Mouse (Mus musculus) left cerebral cortex, postnatal 4 days (tissue): ENCODE measurements around the gene Zfp804a. TPM values are rescaled to one million over a fixed set of nuclear protein-coding genes. Genes with fewer than 3 reads are reported as not detected.

ENCODE experiments used
- DNase-seq: peaks from one replicate; pipeline ENCODE4 v3.0.0-alpha.2; 2022
- intact Hi-C: fragments of 180-260 bp; cut with DNase I; formaldehyde crosslinking; loops from one replicate; pipeline ENCODE4 v1.15.1; 2025
- total RNA-seq, 2 experiments: library from RNA; stranded (reverse); gene quantifications; 2 replicates each; pipeline ENCODE4 v1.2.3; 2021

The Zfp804a gene
- total RNA-seq, result 10 to 100 TPM; 26.6 to 31.1 TPM

- intact Hi-C loops, result loop anchor here (5.0 to 10.0 kb wide), 3 partner anchors 1279 to 1571 kb away; no protein-coding TSS in a partner anchor
- DNase-seq, result peak; percentile 86
Measured at GRCm38 (mm10) chr2:82053185-82053891, at the start of gene Zfp804a. Gene Zfp804a (plus strand): TSS chr2:82053222.

GRCm38 (mm10) chr2:82051635-82052034 is 1.4 kb upstream of the Zfp804a start:
- intact Hi-C loops, result loop anchor here (5.0 to 10.0 kb wide), 3 partner anchors 1281 to 1573 kb away; no protein-coding TSS in a partner anchor
- no peak for DNase-seq

- DNase-seq, result peak; percentile 74
- intact Hi-C loops, result loop anchor here (5.0 to 10.0 kb wide), 3 partner anchors 1280 to 1572 kb away; no protein-coding TSS in a partner anchor
Measured at GRCm38 (mm10) chr2:82052338-82053184, 461 bp upstream of the Zfp804a start.

GRCm38 (mm10) chr2:82054446-82054845 is 1.4 kb downstream of the Zfp804a start:
- intact Hi-C loops, result loop anchor here (5.0 to 10.0 kb wide), 3 partner anchors 1278 to 1570 kb away; no protein-coding TSS in a partner anchor
- DNase-seq, result no peak

GRCm38 (mm10) chr2:82064671-82065070 is 11.6 kb downstream of the Zfp804a start:
- intact Hi-C loops, result no loop called here
- DNase-seq, result no peak

- no peak for DNase-seq
- intact Hi-C loops, result no loop called here
Measured at GRCm38 (mm10) chr2:82067912-82068311, 14.9 kb downstream of the Zfp804a start.

- intact Hi-C loops, result no loop called here
- DNase-seq, result no peak
Measured at GRCm38 (mm10) chr2:82069172-82069571, 16.1 kb downstream of the Zfp804a start.

- intact Hi-C loops, result no loop called here
- DNase-seq, result no peak
Measured at GRCm38 (mm10) chr2:82076883-82077282, 23.9 kb downstream of the Zfp804a start.

- no peak for DNase-seq
- intact Hi-C loops, result no loop called here
Measured at GRCm38 (mm10) chr2:82078287-82078994, 25.4 kb downstream of the Zfp804a start.

- intact Hi-C loops, result no loop called here
- no peak for DNase-seq
Measured at GRCm38 (mm10) chr2:82080678-82081077, 27.7 kb downstream of the Zfp804a start.

GRCm38 (mm10) chr2:82113148-82113547 is 60.1 kb downstream of the Zfp804a start:
- intact Hi-C loops, result no loop called here
- no peak for DNase-seq

GRCm38 (mm10) chr2:82113650-82114049 is 60.6 kb downstream of the Zfp804a start:
- no peak for DNase-seq

GRCm38 (mm10) chr2:82119577-82119976 is 66.6 kb downstream of the Zfp804a start:
- no peak for DNase-seq
- intact Hi-C loops, result no loop called here

More at GRCm38 (mm10) chr2:82113650-82114049, 60.6 kb downstream of the Zfp804a start:
- intact Hi-C loops, result no loop called here

GRCm38 (mm10) chr2:82178693-82179092 is 125.7 kb downstream of the Zfp804a start:
- intact Hi-C loops, result no loop called here
- no peak for DNase-seq

GRCm38 (mm10) chr2:82181010-82181409 is 128.0 kb downstream of the Zfp804a start:
- intact Hi-C loops, result no loop called here
- DNase-seq, result no peak

- DNase-seq, result no peak
- intact Hi-C loops, result no loop called here
Measured at GRCm38 (mm10) chr2:82199901-82200300, 146.9 kb downstream of the Zfp804a start.

- intact Hi-C loops, result no loop called here
- no peak for DNase-seq
Measured at GRCm38 (mm10) chr2:82200616-82201015, 147.6 kb downstream of the Zfp804a start.

- intact Hi-C loops, result no loop called here
Measured at GRCm38 (mm10) chr2:82210605-82211004, 157.6 kb downstream of the Zfp804a start.

GRCm38 (mm10) chr2:82211972-82212371 is 158.9 kb downstream of the Zfp804a start:
- intact Hi-C loops, result no loop called here
- DNase-seq, result no peak

More at GRCm38 (mm10) chr2:82210605-82211004, 157.6 kb downstream of the Zfp804a start:
- DNase-seq, result no peak

- no peak for DNase-seq
- intact Hi-C loops, result no loop called here
Measured at GRCm38 (mm10) chr2:82217873-82218272, 164.9 kb downstream of the Zfp804a start.

GRCm38 (mm10) chr2:82246020-82246419 is 193.0 kb downstream of the Zfp804a start:
- intact Hi-C loops, result no loop called here
- no peak for DNase-seq
